Mouse (Mus musculus) cerebellum, postnatal 25 days (tissue): ENCODE measurements around the gene Hnrnpk.
"Not testable (repeated sequence)": the region's sequence is repeated elsewhere in the genome, so short reads cannot be mapped to it uniquely, and the experiment has no call there.

Experiments used
- DNase-seq, 2 experiments: peaks; one replicate each; pipeline ENCODE4 v3.0.0; 2021; ENCODE audit warnings: mixed read lengths in 2 of 2

Hnrnpk gene

DNA sequence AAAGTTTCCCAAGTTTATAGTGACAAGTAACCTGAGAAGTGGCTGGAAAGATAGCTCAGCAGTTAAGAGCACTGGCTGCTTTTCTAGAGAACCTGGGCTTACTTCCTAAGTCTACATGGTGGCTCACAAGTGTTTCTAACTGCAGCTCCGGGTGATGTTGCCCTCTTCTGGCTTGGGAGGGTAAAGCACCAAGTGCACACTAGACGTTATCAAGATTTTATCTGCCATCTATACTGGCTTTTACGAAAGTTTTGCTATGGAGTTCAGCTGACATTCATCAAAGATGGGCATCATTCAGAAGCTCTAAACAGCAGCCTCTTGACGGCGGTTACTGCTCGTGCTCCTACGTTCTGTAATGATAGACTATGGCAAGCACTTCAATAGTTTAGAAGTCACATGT, 15.2 kb downstream of the Hnrnpk start:
- DNase-seq, result peak; percentile 69 to 81

DNA sequence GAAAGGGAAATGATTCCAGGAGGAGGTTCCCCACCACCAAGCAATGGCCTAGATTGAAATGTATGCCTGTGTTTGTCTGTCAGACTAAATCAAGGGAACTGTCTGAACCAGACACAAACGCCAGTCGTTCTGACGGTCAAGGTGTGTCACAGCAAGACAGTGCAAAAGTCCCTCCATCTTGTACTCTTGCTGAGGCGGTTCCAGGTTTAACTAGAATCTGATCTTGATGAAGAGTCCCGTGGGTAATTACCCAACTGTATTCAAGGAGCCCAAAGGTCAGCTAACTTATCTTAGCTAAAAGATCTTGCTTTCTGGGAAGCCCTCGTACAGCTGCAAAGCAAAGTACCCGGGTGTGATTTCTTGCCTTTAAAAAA, 17.6 kb downstream of the Hnrnpk start:
- no peak for DNase-seq

DNA sequence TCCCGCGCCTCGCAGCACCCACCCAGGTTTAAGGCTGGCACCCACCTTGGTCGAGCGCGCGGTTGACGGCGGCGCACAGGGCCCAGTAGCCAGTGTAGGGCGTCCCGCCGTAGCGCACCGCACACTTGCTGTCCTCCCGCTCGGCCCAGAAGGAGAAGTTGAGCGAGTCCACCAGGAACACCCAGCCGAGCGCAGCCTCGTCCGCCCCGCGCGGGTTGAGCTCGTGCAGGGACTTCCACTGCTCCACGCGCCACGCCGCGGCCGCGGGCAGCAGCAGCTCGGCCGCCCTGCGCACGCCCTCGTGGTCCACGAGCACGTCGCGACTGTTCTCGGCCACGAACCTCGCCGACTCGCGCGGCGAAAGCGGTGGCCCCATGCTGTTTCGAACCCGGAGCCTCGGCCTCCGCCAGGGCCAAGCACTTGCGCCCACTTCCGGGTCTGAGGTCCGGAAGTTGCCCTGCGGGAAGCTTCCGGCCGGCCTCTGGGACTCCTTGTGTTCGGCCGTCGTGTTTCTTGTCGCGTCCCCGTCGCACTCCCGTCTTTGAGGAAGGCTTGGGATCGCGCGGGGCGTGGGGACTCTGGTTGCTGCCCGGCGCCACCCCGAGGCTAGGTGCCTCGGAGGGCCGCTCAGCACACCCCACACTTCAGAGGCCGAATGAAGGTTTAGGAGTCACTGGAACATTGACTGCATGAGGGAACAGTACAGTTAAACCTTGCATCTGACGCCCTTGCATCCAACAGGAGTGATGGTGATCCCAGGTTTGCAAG, 18.2 kb downstream of the Hnrnpk start, which contains the start of gene 2210016F16Rik:
2210016F16Rik (minus strand) TSS at position 447 of the 768 bp plus-strand sequence.
- DNase-seq, result peak; percentile 63 to 67

DNA sequence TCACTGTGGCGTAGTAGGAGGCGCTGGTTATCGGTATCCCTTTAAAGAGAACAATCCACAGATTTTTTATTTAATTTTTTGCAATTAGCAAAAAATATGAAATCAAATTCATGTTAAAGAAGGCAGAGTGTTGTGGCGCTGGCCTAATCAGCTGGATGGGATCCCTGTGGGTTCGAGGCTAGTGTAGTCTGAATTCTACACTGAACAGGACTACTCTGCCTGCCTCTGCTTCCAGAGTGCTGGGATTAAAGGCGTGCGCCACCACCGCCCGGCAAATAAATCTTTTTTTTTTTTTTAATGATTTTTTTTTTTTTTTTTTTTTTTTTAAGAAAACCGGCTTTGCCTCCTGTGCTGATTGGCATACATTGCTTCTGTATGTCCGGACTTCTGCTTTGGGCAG, 18.8 kb downstream of the Hnrnpk start:
- no peak for DNase-seq

DNA sequence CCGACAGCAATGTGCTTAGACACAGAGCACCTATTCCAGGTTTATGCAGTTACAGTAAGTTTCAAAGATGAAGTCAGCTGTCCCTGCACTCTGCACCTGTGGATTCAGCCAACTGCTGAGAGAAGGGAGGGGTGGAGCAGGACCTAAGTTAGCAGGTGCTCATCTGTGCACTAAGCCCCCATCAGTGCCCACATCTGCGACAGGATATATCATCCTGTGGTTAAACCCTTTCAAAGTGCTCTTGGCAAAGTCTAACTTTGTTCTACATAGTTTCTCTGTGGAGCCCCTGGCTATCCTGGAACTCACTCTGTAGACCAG, 30.0 kb downstream of the Hnrnpk start:
- no peak for DNase-seq

DNA sequence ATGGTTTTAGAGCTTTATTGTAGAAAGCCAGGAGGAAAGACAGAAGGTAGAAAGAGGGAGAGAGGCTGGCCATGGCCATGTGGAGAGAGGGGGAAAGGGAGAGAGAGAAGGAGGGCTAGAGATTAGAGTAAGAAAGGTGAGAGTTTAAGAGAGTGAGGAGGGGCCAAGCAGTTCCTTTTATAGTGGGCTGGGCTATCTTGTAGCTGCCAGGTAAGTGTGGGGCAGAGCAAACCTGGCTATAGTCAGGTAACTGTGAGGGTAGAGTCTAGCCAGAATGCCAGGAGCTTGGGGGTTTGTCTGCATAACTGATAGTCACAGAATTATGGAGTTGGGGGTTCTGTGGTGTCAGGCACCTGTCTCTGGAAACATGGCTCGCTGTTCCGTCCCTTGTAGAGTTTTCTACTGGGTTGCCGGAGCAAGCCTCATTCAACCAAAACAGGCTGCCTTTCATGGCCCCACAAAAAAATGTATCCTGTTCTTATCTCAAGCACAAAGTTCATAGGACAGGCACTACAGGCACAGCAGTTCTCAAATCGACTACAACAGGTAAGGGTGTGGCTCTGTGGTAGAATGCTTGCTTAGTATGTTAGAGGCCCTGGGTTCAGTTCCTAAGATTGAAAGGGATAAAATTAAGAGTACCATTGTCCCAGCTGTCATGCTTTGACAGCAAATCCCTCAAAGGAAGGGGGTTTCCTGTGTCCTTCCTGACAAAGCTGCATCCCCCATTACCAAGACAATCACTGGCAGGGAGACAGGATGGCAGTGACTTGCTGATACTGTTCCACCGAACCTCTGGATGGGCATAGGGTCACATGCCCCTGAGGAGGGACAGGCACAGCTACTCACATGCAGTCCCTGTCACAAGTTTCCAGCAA, 30.6 kb downstream of the Hnrnpk start:
- DNase-seq, result no peak

DNA sequence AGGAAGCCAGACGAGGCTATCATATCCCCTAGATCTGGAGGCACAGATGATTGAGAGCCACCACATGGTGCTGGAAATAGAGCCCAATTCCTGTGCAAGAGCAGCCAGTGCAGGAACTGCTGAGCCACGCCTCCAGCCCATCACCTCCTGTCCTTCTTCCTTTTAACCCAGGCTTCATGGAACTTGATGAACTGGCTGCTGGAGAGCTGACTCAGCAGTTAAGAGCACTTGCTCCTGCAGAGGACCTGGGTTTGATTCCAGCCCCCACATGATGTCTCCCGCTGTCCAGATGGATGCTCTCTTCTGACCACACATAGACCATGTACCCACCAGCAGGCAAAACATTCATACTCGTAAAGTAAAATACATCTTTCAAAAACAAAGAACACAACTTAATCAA, 34.3 kb downstream of the Hnrnpk start:
- DNase-seq, result no peak

DNA sequence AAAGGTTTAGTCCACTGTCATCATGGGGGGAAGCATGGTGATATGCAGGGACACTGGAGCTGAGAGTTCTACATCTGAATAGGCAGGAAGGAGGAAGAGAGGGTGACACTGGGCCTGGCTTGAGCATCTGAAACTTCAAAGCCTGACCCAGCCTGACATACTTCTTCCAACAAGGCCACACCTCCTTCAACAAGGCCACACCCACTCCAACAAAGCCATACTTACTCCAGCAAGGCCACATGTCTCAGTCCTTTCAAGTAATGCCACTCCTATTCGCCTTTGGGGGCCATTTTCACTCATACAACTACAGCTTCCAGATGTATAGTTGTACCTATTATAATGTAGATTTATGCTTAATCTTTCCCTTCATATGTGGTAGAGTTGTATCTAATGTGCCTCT, 35.5 kb downstream of the Hnrnpk start:
- no peak for DNase-seq

DNA sequence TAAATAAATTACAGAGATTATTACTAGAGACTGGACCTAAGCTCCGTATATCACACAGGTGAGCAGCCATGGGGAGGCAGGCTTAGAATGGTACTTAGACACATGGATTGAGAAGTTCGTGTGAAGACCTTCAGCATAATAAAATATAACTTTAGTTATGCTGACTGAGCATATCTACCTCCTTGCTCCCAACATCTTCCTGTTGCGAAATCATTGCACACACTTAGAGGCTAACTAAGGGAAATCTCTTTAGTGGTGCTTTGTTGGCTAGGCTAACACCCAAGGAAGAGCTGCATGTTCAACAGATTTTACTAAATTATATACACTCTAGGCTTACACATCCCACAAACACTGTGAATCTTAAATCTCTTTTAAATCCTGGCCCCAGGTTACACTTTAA, 36.8 kb downstream of the Hnrnpk start:
- no peak for DNase-seq

DNA sequence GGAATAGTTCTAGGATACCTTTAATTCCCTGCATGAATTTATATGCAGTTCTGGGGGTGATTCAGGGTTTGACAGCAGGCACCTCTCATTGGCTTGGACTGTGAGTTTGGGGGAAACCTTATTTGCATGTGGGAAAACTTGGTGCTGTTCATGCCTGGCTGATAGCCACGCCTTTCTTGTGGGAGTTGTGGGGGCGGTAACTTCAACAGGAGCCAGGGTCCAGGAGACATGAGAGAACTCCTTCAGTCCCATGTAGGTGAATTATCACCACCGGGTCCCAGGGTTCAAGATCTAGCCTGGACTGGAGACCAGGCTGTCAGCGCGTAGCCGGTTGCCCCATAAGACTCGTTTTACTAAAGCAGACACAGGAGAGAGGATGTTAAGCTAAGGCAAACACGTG, 38.0 kb downstream of the Hnrnpk start:
- DNase-seq, result not testable (repeated sequence)

DNA sequence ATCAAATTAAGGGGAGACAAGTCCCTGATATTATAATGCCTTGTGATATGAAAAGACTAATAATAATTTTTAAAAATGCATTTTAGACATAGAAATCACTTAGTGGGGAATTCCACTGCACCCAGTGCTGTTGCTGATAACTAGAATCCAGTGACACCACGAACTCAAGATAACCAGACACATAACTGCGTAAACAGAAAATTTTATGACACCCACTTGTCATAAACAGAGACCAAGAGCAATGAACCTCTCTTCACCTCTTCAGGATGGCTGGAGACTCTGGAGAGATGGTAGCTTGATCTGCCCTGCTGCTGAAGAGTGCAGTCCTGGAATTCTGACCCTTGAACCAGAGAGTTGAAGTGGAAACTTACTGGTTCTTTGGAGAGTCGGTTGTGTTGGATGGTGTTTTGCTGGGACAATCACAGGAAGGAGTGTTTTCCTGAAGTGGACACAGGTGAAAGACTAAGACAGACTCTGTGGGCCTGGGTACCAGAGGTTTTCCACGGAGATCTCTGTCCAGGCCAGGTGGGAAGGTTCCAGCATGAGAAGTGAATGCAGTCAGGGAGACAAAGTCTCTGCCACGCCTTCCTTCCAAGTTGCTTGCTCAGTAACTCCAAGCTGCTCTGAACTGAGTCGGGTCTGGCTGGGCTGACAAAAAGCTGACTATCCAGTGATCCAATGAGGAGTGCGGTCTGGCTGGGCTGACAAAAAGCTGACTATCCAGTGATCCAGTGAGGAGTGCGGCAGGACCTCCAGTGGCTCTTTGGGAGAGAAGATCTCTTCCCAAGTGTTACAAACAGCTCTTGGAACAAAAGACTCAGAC, 38.6 kb downstream of the Hnrnpk start:
- DNase-seq, result no peak

DNA sequence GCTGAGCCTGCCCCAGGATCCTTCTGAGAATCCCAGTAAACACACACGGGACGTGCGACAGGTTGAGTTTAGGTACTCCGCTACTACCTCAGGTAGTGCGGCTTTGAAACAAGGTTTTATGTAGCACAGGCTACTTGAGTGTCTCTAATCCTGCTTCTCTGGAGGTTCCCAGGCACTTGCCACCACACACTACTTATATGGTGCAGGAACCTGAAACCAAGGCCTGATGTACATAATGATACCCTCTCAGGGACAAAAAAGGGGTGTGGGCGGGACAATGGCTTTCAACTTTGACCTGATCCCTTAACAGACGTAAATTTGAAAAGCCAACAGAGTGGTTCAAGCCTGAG, 43.9 kb downstream of the Hnrnpk start:
- no peak for DNase-seq

DNA sequence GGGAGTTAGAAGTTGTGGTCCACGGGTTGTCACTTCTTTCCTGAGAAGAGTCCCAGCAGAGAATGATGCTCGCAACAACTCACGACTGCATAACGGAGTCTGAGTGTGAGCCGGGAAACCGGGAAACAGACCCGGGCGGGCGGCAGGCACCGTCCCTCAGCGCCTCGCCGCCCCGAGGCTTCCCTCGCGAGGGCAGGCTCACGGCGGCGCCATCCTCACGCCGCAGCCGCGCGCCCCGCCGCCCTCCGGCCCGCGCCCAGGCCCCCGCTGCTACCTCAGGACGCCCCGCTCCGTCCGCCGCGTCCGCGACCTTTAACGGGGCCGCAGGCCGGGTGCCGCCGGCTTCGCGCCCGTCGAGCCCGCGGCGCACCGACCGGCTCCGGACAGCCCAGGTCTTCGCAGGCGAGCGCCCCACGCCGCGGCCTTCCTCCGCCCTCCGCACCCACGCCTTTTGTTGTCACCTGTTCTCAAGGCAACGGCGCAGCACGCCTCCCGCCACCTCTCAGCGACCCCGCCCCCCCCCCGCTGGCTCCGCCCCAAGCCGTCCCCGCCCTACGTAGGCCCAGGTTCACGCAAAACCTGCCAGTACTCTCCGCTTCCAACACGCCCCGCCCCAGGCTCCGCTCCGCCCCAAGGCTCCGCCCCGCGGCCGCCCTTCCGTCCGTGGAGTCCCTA, 44.4 kb downstream of the Hnrnpk start, which contains the start of gene Kif27:
Kif27 (minus strand) TSS at position 494 of the 675 bp plus-strand sequence.
- DNase-seq, result peak; percentile 69 to 83

DNA sequence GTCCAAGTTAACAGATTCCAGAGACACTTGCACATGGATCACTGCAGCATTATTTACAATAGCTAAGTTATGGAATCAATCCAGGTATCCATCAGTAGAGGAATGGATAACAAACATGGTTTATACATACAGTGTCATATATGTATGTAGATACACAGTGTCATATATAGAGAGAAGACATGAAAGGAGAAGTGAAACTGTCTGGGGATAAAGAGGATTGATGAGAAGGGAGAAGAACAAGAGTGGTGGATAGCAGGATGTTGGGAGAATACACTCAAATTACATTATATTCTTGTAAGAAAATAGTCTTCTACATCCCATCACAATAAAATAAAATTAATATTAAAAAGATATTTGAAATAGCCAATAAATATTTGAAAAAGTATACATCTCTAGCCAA, 50.1 kb downstream of the Hnrnpk start:
- DNase-seq, result no peak

DNA sequence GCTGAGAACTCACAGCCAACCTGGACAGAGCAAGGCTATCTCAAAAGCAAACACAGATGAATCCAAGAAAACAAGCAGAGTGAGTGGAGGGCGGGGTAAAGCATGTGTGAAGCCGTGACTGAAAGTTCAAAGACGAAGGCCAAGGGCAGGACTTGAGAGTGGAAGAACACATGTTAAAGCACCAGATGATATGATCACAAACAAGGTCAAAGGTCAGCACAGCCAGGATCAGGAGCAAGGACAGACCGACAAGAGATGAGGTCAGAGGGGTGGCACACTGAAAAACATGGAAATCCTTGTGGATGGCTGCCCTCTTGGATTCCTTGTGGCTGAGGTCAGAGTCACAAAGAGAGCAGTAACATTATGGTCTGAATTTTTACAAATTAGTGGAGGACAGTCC, 52.5 kb downstream of the Hnrnpk start:
- DNase-seq, result no peak

DNA sequence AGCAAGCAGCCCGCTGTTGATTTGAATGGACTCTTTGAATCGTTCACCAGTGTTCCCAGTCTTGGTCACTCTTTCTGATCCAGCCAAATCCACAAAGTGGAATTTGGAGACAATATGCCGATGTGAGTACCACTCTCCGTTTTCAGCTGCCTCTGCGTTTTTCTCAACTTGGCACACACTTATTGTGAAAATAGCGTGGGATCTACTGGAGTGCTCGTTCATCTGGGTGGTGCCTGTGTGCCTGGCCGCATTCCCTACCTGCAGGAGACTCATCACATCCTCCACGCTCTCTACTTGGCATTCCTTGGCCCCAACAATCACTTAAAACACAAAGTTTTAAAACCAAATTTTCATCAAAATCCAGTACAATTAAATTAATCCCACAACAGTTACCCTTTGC, 58.6 kb downstream of the Hnrnpk start:
- no peak for DNase-seq
